Mouse (Mus musculus) activated CD4-positive, CD25-positive, alpha-beta regulatory T cell, adult 4 months (primary cell): ENCODE results near the gene Pcdh8. TPM values are rescaled to one million over a fixed set of nuclear protein-coding genes. Genes with fewer than 3 reads are reported as not detected.

Experiments used
- ATAC-seq: one replicate; pipeline ENCODE4 v1.8.0; 2017
- polyA plus RNA-seq, 2 experiments: library from polyadenylated mRNA; unstranded; fragments of 100-300 nt; shearing (Covaris generic); gene quantifications; one replicate each; pipeline ENCODE4 v1.2.1; 2017

Pcdh8 gene
- not detected for polyA plus RNA-seq

DNA sequence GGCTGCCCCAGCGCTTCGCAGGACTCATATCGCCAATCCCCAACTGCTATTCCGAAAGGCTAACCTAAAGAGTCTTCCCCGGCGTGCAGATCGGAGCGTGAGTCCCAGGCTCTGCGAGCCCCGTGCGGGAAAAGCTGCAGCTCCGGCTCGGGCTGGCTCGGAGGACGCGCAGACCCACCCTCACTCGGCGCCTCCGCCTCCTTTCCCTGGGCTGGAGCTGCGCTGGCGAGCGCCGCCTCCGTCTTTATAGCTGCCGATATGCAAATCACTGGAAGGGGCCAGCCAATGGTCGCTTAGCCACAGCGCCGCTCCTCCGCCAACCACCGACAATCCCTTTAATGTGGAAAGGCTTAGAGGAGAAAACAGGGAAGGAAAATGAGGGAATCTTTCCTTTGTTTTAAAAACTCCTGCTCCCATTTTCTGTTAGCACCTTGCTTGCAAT is at the start of gene Pcdh8:
Gene Pcdh8, minus strand, starts transcription at position 219 of the 442 bp plus-strand sequence.
- ATAC-seq = no peak

DNA sequence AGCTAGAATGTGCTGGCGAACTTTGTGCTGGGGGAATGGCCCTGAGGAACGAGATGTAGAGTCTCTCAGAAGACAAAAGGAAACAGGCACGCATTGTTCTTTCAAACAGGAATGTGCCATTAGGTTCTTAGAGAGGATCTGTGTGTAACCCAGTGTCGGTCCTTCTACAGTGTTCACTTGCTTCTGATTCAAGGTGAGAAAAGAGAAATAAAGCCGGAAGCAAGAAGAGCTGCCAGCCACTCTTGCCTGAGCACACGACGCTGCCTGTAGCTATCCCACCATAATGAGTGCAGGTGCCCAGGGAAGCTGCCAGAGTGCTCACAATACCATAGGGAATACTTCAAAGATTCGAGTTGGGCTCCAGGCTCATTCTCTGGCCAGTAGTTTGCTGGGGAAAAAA is 43.6 kb upstream of the Pcdh8 start:
- no peak for ATAC-seq

DNA sequence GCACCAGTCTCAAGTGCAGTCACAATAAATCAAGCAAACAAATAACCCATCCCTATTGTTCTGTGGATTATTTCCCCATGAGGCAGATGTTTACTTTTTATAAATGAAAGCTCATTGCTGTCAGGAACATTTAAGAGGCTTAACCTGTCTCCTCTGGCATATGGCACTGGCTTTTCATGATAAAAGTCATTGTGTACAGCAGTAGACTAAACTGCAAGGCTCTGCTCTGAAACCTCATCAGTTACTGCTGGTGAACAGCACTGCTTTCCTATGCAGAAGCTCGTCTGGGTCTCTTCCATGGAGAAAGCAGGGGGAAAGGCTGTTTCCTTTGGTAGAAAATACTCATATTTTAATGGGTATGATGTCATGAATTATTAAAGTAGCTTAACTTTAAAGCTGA is 43.0 kb upstream of the Pcdh8 start:
- ATAC-seq = no peak

DNA sequence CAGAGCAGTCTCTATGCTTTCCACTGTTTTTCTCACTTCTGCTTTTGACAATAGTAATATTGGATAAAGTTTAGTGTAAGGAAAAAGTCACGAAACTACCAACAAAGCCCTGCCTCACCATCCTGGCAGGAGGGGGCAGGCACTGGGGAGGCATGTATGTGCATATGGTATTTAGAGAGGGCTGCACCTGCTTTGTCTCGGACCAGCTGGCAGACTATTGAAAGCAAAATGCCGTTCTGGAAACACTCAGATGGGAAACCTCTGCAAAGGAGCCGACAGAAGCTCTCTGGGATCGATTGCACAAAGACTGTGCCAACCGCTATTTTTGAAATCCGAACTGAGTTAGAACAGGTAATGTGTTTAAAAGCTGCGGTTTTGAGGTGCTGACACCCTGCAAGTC is 22.1 kb upstream of the Pcdh8 start:
- ATAC-seq = no peak

DNA sequence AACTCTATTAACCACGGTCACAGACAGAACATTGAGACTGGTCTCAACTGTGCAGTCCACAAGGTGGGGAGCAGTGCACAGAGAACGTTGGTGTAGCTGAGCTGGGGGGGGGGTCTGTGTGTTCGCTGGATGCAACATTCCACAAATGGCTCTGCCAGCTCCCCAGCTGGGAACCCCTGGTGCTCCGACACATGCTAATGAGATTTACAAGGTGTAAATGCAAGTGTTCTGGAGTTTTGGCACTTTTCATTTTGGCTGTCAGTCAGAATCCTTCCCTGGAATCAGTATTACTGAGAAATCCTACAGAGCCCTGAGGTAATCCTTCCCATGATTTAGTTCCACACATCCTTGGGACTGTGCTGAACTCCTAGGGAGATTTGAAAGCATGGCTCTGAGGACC is 18.4 kb upstream of the Pcdh8 start:
- ATAC-seq = no peak

GRCm38 (mm10) chr14:79788656-79789204 is 17.6 kb upstream of the Pcdh8 start:
- no peak for ATAC-seq

GRCm38 (mm10) chr14:79787918-79788317 is 16.8 kb upstream of the Pcdh8 start:
- no peak for ATAC-seq

DNA sequence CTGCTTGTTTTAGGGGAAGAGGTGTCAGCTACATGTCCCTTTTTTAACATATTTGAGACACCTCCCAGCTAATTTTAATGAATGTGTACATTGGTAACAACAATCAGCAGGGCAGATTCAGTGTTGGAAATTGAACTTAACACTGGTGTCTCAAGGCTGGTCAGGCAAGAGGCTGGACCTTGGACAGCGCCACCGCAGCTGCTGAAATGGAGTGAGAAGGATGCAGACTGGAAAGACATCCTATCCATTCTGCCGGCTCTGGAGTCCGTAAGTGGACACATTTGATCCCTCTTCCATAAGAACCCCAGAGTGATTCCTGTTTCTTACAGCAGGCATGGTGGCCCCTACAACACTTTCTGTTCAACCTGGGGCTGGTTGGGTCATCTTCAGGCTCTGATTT is 14.3 kb upstream of the Pcdh8 start:
- no peak for ATAC-seq

DNA sequence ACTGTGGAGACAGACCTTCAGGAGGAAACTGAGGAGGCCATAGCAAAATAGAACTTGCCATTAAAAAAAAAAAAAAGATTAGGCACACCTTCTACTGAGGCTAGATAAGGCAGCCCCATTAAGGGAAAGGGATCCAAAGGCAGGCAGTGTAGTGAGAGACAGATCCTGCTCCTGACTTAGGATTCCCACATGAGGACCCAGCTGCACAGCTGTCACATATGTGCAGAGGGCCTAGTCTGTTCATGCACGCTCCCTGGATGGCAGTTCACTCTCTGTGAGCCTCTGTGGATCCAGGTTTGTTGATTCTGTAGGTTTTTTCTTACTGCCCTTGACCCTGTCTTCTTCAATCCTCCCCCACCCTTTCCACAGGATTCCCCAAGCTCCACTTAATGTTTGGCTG is 9.8 kb upstream of the Pcdh8 start:
- no peak for ATAC-seq

DNA sequence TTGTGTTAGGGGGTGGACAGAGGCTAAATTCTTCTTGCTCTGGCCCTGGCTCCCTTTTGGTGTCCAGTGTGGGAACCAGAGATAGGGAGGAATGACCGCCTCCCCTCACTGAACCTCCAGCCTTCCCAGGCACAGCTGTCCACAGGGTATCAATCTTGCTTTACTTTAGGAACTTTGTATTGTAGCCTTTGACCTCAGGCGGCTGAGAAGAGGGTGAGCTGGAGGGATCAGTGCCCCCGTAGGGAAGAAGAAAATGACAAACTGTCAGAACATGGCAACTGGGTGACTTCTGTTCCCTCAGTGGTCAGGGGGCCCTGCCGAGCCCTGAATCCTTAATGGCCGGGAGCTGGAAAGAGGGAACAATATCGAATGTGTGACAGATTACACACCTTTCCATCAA is 9.2 kb upstream of the Pcdh8 start:
- no peak for ATAC-seq

- ATAC-seq = no peak
Measured at GRCm38 (mm10) chr14:79779841-79780240, 8.7 kb upstream of the Pcdh8 start.

DNA sequence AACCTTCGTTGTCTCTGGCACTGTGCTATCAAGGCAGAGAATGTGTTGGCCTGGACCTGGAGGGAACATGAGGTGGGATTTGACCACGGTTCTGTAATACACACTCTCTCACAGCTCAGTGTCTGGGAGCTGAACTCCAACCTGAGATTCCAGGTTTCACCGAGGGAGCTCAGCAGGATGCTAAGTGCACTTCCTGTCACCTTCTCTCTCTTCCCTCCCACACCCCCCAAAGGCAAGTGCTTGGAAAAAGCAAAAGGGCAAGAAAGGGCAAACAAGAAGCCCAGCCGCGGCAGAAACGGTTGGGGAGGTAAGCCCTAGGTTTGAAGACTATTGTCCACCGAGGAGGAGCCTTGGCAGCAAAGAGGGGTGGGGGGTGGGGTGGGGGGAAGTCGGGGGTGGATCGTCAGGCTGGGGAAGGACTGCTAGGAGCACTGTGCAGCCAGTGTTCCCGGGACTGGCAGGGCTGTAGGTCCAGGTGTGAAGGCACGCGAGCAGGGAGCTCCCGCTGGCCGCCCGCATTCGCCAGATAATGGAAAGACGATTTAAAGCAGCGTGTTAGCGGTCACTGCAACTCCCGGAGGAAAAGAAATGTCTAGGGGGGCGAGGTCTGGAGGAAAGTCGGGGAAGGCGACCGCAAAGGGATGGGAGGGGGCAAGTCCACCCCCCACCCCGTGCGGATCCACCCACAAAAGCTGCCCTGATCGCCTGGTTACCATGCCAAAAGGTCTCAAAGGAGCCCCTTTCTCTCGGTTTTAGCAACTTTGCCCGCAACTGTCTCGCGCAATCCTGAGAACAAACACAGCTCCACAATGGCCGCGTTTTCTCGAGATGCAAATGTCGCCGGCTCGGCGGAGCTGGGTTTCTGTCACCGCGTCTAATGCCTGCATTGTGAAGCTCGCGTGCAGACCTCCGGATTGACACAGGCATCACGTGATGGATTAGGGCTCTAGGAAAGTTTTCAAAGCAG is 2.6 kb upstream of the Pcdh8 start:
- ATAC-seq = no peak

GRCm38 (mm10) chr14:79771802-79772511 is 845 bp upstream of the Pcdh8 start:
- ATAC-seq = no peak

GRCm38 (mm10) chr14:79770306-79771093 is 612 bp downstream of the Pcdh8 start:
- no peak for ATAC-seq

DNA sequence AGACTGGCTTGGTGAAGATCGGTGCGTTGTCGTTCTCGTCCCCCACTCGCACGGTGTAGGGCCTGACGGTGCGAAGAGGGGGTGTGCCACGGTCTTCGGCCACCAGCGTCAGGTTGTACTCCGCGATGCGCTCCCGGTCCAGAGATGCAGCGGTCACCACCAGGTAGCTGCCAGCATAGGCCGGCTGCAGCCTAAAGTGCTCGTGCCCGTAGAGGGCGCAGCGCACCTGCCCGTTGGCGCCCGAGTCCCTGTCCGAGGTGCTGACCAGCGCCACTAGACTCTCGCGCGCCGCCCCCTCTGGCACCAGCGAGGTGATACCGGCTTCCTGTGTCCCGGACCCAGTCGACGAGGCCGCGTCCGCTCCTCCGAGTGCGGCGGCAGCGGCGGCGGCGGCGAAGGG is 1.5 kb downstream of the Pcdh8 start:
- no peak for ATAC-seq

DNA sequence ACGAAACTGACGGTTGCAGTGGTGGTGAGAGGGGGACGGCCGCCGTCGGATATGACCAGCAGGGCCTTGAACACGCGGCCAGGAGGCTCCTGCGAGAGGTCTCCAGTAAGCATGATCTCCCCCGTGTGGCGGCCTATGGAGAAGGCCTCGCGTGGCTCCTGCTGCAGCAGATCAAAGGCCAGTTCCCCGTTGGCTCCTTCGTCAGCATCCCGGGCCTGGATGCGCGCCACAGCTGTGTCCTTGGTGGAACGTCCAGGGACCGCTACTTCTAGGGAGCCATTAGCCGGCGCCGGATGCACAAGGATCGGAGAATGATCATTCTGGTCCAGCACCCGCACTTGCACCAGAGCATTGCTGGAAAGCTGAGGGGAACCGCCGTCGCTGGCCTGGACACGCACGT is 2.1 kb downstream of the Pcdh8 start:
- no peak for ATAC-seq

- no peak for ATAC-seq
Measured at GRCm38 (mm10) chr14:79768076-79768830, 2.9 kb downstream of the Pcdh8 start.

- no peak for ATAC-seq
Measured at GRCm38 (mm10) chr14:79767601-79768000, 3.5 kb downstream of the Pcdh8 start.

GRCm38 (mm10) chr14:79765196-79765765 is 5.8 kb downstream of the Pcdh8 start:
- no peak for ATAC-seq

DNA sequence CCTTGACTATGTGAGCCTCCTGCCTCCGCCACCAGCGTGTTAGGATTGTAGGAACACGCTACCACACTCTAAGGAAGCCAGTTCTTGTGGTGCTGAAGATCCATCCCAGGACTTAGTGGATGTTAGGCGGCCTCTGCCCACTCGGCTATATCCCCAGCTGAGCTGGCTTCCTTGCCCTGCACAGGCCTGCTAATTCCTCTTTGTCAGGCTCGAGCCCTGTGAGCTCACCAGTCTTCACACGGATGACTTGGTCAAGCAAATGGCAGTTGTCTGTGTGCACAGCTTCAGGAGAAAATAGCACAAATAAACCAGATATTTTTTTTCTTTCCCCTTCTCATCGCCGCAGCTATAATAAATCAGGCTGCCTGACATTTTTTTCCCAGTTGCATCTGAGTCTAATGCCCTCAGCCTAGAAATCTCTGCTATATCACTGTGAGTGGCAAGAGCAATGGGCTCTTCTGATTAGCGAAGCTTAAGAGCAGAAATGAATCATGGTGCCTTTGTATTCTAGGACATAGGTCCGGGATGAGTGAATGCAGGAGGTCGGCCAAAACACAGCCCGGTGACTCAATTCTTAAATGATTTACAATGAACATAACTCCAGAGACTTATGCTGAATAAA is 16.4 kb downstream of the Pcdh8 start:
- ATAC-seq = no peak

DNA sequence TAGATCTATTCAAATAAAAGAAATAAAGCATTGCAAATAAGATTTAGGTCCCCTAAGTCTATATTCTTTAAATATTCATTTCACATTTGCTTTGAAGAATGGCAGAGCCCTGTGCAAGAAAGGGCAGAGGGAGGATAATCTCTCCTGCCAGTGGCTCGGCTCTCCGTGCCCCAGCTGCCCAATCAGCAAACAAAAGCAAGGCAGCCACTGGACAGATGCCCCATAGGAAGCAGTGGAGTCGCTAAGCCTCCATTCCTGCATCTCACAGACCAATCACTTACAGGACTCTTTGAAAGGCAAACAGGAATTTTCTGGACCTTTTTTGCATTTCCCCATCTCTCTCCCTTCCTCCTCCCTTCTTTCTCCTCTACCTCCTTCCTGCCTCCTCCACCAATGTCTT is 17.0 kb downstream of the Pcdh8 start:
- no peak for ATAC-seq
